Mouse (Mus musculus): Measurements from ENCODE around the gene Vgll4.

DNA sequence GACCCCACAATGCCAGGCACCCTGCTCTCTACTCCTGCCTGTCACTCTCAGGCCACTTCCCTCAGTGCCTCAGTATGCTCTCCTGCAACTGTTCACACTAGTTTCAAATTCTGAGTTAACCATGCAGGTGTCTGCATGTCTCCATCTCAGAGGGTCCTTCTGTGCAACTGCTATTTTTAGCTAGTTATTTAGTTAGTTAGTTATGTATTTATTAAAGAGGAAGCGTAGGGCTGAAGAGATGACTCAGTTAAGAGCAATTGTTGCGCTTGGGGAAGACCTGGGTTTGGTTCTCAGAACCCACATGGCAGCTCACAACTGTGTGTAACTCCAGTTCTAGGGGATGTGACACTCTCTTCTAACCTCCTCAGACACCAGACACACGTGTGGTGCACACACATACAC, 36.8 kb downstream of the Vgll4 start:
- TF ChIP-seq CTCF (IDR thresholded peaks at IDR 0.05; ENCODE audit: control insufficient read depth, insufficient read depth, insufficient replicate concordance, low read depth, low read length) (no peak), POLR2A (IDR thresholded peaks at IDR 0.05; ENCODE audit: control insufficient read depth, low read depth, low read length) (no peak)

Data from testis, adult 2 months (tissue).